Mouse (Mus musculus) midbrain, embryonic 16.5 days (tissue): ENCODE measurements around the gene Fbxl19. TPM values are rescaled to one million over a fixed set of nuclear protein-coding genes. Genes with fewer than 3 reads are reported as not detected.
"Not testable (repeated sequence)": the region's sequence is repeated elsewhere in the genome, so short reads cannot be mapped to it uniquely, and the experiment has no call there.

ENCODE experiments used
- ATAC-seq: fragments of 200-750 bp; cut with Nextera tagmentation; 2 replicates; pipeline ENCODE4 v1.8.0; 2017; ENCODE audit warnings: moderate TSS enrichment
- H3K27ac ChIP-seq: fragments of 300-500 bp; sonication (generic); 2 replicates; pipeline ENCODE4 v1.5.1; 2014; ENCODE audit warnings: mild to moderate bottlenecking, low read length, mixed read lengths
- H3K27me3 ChIP-seq: fragments of 300-500 bp; sonication (generic); 2 replicates; pipeline ENCODE4 v1.6.1; 2014; ENCODE audit warnings: low read depth, low read length, mixed read lengths; ENCODE audit not compliant: control insufficient read depth, insufficient read depth
- H3K36me3 ChIP-seq: fragments of 300-500 bp; sonication (generic); 2 replicates; pipeline ENCODE4 v1.6.1; 2014; ENCODE audit warnings: mild to moderate bottlenecking, low read length, moderate library complexity, mixed read lengths; ENCODE audit not compliant: control insufficient read depth, insufficient read depth
- H3K4me1 ChIP-seq: fragments of 300-500 bp; sonication (generic); 2 replicates; pipeline ENCODE4 v1.6.1; 2014; ENCODE audit warnings: mild to moderate bottlenecking, low read length, mixed read lengths; ENCODE audit not compliant: control insufficient read depth, insufficient read depth
- H3K4me2 ChIP-seq: fragments of 300-500 bp; sonication (generic); 2 replicates; pipeline ENCODE4 v1.6.1; 2014; ENCODE audit warnings: mild to moderate bottlenecking, low read length, mixed read lengths
- H3K4me3 ChIP-seq: fragments of 300-500 bp; sonication (generic); 2 replicates; pipeline ENCODE4 v1.5.1; 2014; ENCODE audit warnings: low read depth, mild to moderate bottlenecking, low read length, moderate library complexity, mixed read lengths
- H3K9ac ChIP-seq: fragments of 300-500 bp; sonication (generic); 2 replicates; pipeline ENCODE4 v1.6.1; 2014; ENCODE audit warnings: low read depth, low read length, mixed read lengths
- H3K9me3 ChIP-seq: fragments of 300-500 bp; sonication (generic); replicated peaks from 2 replicates; pipeline ENCODE4 v1.6.1; 2014; ENCODE audit warnings: mild to moderate bottlenecking, low read length, mixed read lengths; ENCODE audit not compliant: control insufficient read depth, poor library complexity, severe bottlenecking
- WGBS: fragments of 180-500 bp; shearing (Covaris S2); extraction: QIAGEN DNeasy Blood & Tissue Kit; methylation state at CpG from one replicate; pipeline ENCODE4 v1.1.7; 2014; 5-methylcytosine and 5-hydroxymethylcytosine counted together
- polyA plus RNA-seq: library from polyadenylated mRNA; unstranded; fragments of >200 nt; fragmentation: Nextera tagmentation; extraction: Ambion mirVana; gene quantifications from 2 replicates; pipeline ENCODE4 v1.2.1, GENCODE M21; 2015

The Fbxl19 gene
- polyA plus RNA-seq, 1 experiment from 2014 or later: 7.4 TPM

DNA sequence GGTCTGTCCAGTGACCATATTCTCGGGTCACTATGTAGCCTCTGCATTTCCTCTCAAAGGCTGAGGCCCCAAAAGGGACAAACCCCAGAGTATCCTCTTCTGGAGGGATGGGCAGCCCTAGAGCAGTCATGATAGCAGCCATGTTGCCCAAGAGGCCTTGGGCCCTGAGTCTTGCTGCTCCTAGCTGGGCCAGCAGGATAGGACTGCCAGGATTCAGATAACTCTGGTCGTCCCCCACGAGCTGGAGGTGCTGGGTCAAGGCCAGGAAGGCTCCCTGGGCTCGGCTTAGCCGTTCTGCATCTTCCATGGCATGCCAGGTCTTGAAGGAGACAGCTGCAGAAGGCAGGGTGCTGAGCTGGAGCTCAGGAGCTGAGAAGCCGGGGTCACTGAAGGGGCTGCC is 25.1 kb upstream of the Fbxl19 start:
- no peaks in the 10 kb centered on the region for H3K9me3 ChIP-seq
- H3K4me2 ChIP-seq: no peak overlapping the region
- H3K27me3 ChIP-seq: no peaks in the 10 kb centered on the region
- peaks cover 5% of the 10 kb centered on the region; the same call in 1 of the 2 replicates for H3K4me1 ChIP-seq
- 86% methylated on average over 6 of the region's 6 CpGs for WGBS
- no peak overlapping the region for H3K27ac ChIP-seq
- no peak overlapping the region for H3K9ac ChIP-seq
- H3K36me3 ChIP-seq: no peaks in the 10 kb centered on the region
- ATAC-seq: no peak
- H3K4me3 ChIP-seq: no peak overlapping the region

- H3K4me1 ChIP-seq: no peaks in the 10 kb centered on the region
- WGBS: 29% methylated on average over 2 of the region's 2 CpGs
- no peak overlapping the region for H3K9ac ChIP-seq
- no peak overlapping the region for H3K4me3 ChIP-seq
- H3K36me3 ChIP-seq: no peaks in the 10 kb centered on the region
- no peaks in the 10 kb centered on the region for H3K9me3 ChIP-seq
- no peaks in the 10 kb centered on the region for H3K27me3 ChIP-seq
- H3K27ac ChIP-seq: no peak overlapping the region
- H3K4me2 ChIP-seq: no peak overlapping the region
- ATAC-seq: no peak
Observed at GRCm38 (mm10) chr7:127725490-127725889, 18.9 kb upstream of the Fbxl19 start.

DNA sequence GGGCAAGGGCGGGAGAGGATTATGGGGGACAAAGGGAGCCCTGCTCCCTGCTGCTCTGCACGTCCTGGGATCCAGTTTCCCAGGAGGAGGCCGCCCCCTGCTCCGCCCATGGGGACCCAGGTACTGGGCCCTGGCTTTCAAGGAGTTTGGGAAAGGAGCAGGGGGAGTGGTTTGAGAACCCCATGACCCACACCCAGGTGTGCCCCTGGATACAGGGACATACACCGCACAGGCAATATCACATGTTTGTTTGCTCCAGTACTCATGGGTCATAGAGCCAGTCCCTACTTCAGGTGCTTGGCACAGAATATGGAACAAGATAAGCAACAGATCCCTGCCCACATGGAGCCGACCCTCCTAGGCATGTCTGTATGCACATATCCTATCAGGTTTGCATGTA is 18.4 kb upstream of the Fbxl19 start:
- Histone ChIP-seq H3K4me1 (no peaks in the 10 kb centered on the region), H3K36me3 (no peaks in the 10 kb centered on the region), H3K27ac (no peak overlapping the region), H3K4me2 (no peak overlapping the region), H3K9me3 (no peaks in the 10 kb centered on the region), H3K9ac (no peak overlapping the region), H3K27me3 (no peaks in the 10 kb centered on the region), H3K4me3 (no peak overlapping the region)
- ATAC-seq: no peak
- 42% methylated on average over 6 of the region's 6 CpGs for WGBS

- 84% methylated on average over 7 of the region's 7 CpGs for WGBS
- no peaks in the 10 kb centered on the region for H3K9me3 ChIP-seq
- no peak overlapping the region for H3K9ac ChIP-seq
- no peak for ATAC-seq
- H3K4me3 ChIP-seq: no peak overlapping the region
- H3K4me1 ChIP-seq: no peaks in the 10 kb centered on the region
- H3K4me2 ChIP-seq: no peak overlapping the region
- no peaks in the 10 kb centered on the region for H3K27me3 ChIP-seq
- H3K36me3 ChIP-seq: no peaks in the 10 kb centered on the region
- no peak overlapping the region for H3K27ac ChIP-seq
Observed at GRCm38 (mm10) chr7:127727898-127728297, 16.4 kb upstream of the Fbxl19 start.

DNA sequence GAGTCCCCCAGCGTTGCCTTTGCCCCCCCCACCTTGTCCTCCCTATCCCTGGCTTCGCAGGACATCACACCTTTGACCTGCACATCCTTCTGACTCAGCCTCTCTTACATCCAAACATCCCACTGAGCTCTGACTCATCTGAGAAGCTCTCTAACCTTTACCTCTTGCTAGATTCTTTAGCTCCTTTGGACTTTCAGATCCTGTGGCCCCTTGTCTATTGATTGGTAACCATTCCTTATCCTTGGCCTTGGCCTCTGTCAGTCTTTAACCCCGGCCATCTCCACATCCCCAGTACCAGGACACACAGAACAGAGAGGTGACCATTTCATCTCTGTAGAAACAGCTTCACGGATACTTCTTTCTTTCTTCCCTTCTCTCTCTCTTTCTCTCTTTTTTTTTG is 14.2 kb upstream of the Fbxl19 start:
- Histone ChIP-seq H3K4me1 (no peaks in the 10 kb centered on the region), H3K27ac (no peak overlapping the region), H3K36me3 (no peaks in the 10 kb centered on the region), H3K4me3 (no peak overlapping the region), H3K9ac (no peak overlapping the region), H3K27me3 (no peaks in the 10 kb centered on the region), H3K4me2 (no peak overlapping the region), H3K9me3 (no peaks in the 10 kb centered on the region)
- 64% methylated on average over 4 of the region's 4 CpGs for WGBS
- ATAC-seq: no peak

GRCm38 (mm10) chr7:127732066-127732465 is 12.3 kb upstream of the Fbxl19 start, which contains the start of gene Ctf2:
TSS of gene Ctf2 (minus strand) at chr7:127732166.
- not testable (repeated sequence) for H3K4me3 ChIP-seq, H3K9ac ChIP-seq, H3K27me3 ChIP-seq, ATAC-seq, H3K36me3 ChIP-seq, H3K4me1 ChIP-seq, H3K27ac ChIP-seq, H3K9me3 ChIP-seq, H3K4me2 ChIP-seq
- no CpG with 5 or more reads among the region's 5 CpGs for WGBS

GRCm38 (mm10) chr7:127745251-127745651 is 908 bp downstream of the Fbxl19 start:
- Histone ChIP-seq H3K9me3 (no peaks in the 10 kb centered on the region), H3K4me2 (peak overlapping the region; percentile 63), H3K27me3 (no peaks in the 10 kb centered on the region), H3K4me3 (peak overlapping the region; percentile 87), H3K9ac (peak overlapping the region; percentile 42; the same call in 1 of the 2 replicates), H3K36me3 (peaks cover 11% of the 10 kb centered on the region; the same call in 1 of the 2 replicates), H3K4me1 (peaks cover 17% of the 10 kb centered on the region), H3K27ac (peak overlapping the region; percentile 77)
- ATAC-seq: peak; percentile 94
- WGBS: under 1% methylated on average over 19 of the region's 19 CpGs

GRCm38 (mm10) chr7:127745652-127746493 is 1.5 kb downstream of the Fbxl19 start:
- H3K9me3 ChIP-seq: no peaks in the 10 kb centered on the region
- peaks cover 12% of the 10 kb centered on the region for H3K36me3 ChIP-seq
- under 1% methylated on average over 38 of the region's 39 CpGs for WGBS
- peaks cover 17% of the 10 kb centered on the region for H3K4me1 ChIP-seq
- H3K4me3 ChIP-seq: peak overlapping the region; percentile 87
- H3K4me2 ChIP-seq: peak overlapping the region; percentile 91
- no peaks in the 10 kb centered on the region for H3K27me3 ChIP-seq
- peak overlapping the region; percentile 98 for H3K9ac ChIP-seq
- peak overlapping the region; percentile 86 for H3K27ac ChIP-seq
- ATAC-seq: peak; percentile 93
